Mouse (Mus musculus): ENCODE results near the gene Ces2f. TPM values are rescaled to one million over a fixed set of nuclear protein-coding genes. Genes with fewer than 3 reads are reported as not detected.
"Not testable (repeated sequence)": the region's sequence is repeated elsewhere in the genome, so short reads cannot be mapped to it uniquely, and the experiment has no call there.

Ces2f gene
- total RNA-seq (2012; rRNA removed): not detected in 2 replicates

DNA sequence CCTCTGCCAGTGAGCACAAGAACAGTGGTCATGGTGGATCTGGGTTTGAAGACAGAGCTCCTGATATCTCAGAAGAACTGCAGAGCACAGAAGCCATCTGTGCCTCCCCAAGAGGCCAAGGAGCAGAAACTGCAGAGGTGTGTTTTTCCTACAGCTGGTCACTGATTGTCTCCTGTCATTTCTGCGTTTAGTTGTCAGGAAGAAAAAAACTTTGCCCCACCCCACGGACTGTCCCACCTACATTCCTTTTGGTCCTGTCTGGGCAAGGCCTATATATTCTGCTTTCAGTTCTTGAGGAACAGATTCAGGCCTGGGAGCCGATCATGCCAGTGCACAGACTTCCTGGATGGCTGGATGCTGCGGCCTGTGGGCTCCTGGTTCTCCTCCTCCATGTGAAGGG lies at the start of gene Ces2f:
Gene Ces2f (plus strand): TSS at position 301 of the 400 bp plus-strand sequence.
- TF ChIP-seq MAFK (IDR thresholded peaks at IDR 0.05; ENCODE audit: insufficient read depth, low read depth, low read length) (no peak), ZC3H11A (IDR thresholded peaks at IDR 0.05; ENCODE audit: borderline replicate concordance, low read depth, low read length) (no peak), HCFC1 (IDR thresholded peaks at IDR 0.05; ENCODE audit: borderline replicate concordance, insufficient read depth, low read length) (no peak), CHD2 (IDR thresholded peaks at IDR 0.05; ENCODE audit: low read depth, low read length) (no peak), ZNF384 (IDR thresholded peaks at IDR 0.05; ENCODE audit: low read depth, low read length) (no peak)
- no peak within 1 kb of the TSS for H3K27ac ChIP-seq (ENCODE audit: insufficient read depth, low read depth, low read length, poor library complexity, severe bottlenecking)
- no peaks in the 10 kb centered on the region for H3K9me3 ChIP-seq (ENCODE audit: control insufficient read depth, insufficient read depth, low read depth, low read length)
- no peak within 1 kb of the TSS for H3K9ac ChIP-seq (ENCODE audit: insufficient read depth, low read depth, low read length, poor library complexity, severe bottlenecking)
- in situ Hi-C loops (cut with MboI; ENCODE audit: low sequenced_read_pairs in 2 of 2, unreplicated experiment in 2 of 2): no loop called here
- no peaks in the 10 kb centered on the region for H3K4me1 ChIP-seq (ENCODE audit: control insufficient read depth in 2 of 2, insufficient read depth in 2 of 2, low read length in 2 of 2, poor library complexity in 1 of 2)
- no peak for DNase-seq (ENCODE audit: low read depth, low spot score)
- no peak within 1 kb of the TSS for H3K4me3 ChIP-seq (ENCODE audit: insufficient read depth in 1 of 2, low read depth in 1 of 2, low read length in 2 of 2, poor library complexity in 1 of 2, severe bottlenecking in 1 of 2)
- no peaks in the 10 kb centered on the region for H3K36me3 ChIP-seq (ENCODE audit: control insufficient read depth, insufficient read depth, low read length, poor library complexity, severe bottlenecking)

DNA sequence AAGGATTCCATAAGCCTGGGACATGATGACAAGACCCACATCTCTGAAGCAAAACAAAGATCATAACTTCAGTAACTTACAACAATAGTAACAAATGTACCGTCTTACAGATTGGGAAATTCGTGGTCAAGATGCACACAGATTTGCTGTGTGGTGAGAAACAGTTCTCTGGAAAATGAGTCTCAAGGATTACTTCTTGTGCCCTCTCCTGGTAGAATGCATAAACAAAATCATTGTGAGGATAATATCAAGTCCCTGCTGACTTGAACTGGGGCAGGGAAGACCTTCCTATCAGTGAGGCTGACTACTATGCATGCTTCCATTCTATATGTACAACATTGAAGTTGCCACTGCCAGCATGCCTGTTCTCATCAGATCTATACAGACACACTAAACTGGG lies 45.4 kb upstream of the Ces2f start:
- Histone ChIP-seq H3K9ac (ENCODE audit: insufficient read depth, low read depth, low read length, poor library complexity, severe bottlenecking) (no peak overlapping the region), H3K4me1 (ENCODE audit: control insufficient read depth in 2 of 2, insufficient read depth in 2 of 2, low read length in 2 of 2, poor library complexity in 1 of 2) (no peaks in the 10 kb centered on the region), H3K36me3 (ENCODE audit: control insufficient read depth, insufficient read depth, low read length, poor library complexity, severe bottlenecking) (no peaks in the 10 kb centered on the region), H3K4me3 (ENCODE audit: insufficient read depth in 1 of 2, low read depth in 1 of 2, low read length in 2 of 2, poor library complexity in 1 of 2, severe bottlenecking in 1 of 2) (no peak overlapping the region), H3K27ac (ENCODE audit: insufficient read depth, low read depth, low read length, poor library complexity, severe bottlenecking) (no peak overlapping the region), H3K9me3 (ENCODE audit: control insufficient read depth, insufficient read depth, low read depth, low read length) (no peaks in the 10 kb centered on the region)
- in situ Hi-C loops (cut with MboI; ENCODE audit: low sequenced_read_pairs in 2 of 2, unreplicated experiment in 2 of 2): no loop called here
- TF ChIP-seq HCFC1 (IDR thresholded peaks at IDR 0.05; ENCODE audit: borderline replicate concordance, insufficient read depth, low read length): no peak
- TF ChIP-seq ZNF384 (IDR thresholded peaks at IDR 0.05; ENCODE audit: low read depth, low read length): no peak
- TF ChIP-seq MAFK (IDR thresholded peaks at IDR 0.05; ENCODE audit: insufficient read depth, low read depth, low read length): no peak
- TF ChIP-seq ZC3H11A (IDR thresholded peaks at IDR 0.05; ENCODE audit: borderline replicate concordance, low read depth, low read length): no peak
- no peak for TF ChIP-seq CHD2 (IDR thresholded peaks at IDR 0.05; ENCODE audit: low read depth, low read length)
- no peak for DNase-seq (ENCODE audit: low read depth, low spot score)

DNA sequence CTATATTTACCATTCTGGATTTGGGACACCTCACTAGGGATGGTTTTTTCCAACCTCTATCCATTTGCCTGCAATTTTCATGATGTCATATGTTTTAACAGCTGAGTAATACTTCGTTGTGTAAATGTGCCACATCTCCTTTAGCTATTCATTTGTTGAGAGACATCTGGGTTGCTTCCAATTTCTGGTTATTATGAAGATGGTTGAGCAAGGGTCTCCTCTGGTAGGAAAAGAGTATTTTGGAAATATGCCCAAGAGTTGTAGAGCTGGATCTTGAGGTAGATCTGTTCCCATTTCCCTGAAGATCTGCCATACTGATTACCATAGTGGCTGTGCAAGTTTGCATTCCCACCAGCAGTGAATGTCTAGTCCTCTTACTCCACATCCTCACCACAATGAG lies 40.0 kb upstream of the Ces2f start:
- Histone ChIP-seq H3K4me1 (ENCODE audit: control insufficient read depth in 2 of 2, insufficient read depth in 2 of 2, low read length in 2 of 2, poor library complexity in 1 of 2) (no peaks in the 10 kb centered on the region), H3K27ac (ENCODE audit: insufficient read depth, low read depth, low read length, poor library complexity, severe bottlenecking) (no peak overlapping the region), H3K36me3 (ENCODE audit: control insufficient read depth, insufficient read depth, low read length, poor library complexity, severe bottlenecking) (no peaks in the 10 kb centered on the region), H3K9me3 (ENCODE audit: control insufficient read depth, insufficient read depth, low read depth, low read length) (no peaks in the 10 kb centered on the region), H3K9ac (ENCODE audit: insufficient read depth, low read depth, low read length, poor library complexity, severe bottlenecking) (no peak overlapping the region), H3K4me3 (ENCODE audit: insufficient read depth in 1 of 2, low read depth in 1 of 2, low read length in 2 of 2, poor library complexity in 1 of 2, severe bottlenecking in 1 of 2) (no peak overlapping the region)
- DNase-seq (ENCODE audit: low read depth, low spot score): no peak
- in situ Hi-C loops (cut with MboI; ENCODE audit: low sequenced_read_pairs in 2 of 2, unreplicated experiment in 2 of 2): no loop called here
- TF ChIP-seq ZNF384 (IDR thresholded peaks at IDR 0.05; ENCODE audit: low read depth, low read length) (no peak), HCFC1 (IDR thresholded peaks at IDR 0.05; ENCODE audit: borderline replicate concordance, insufficient read depth, low read length) (no peak), CHD2 (IDR thresholded peaks at IDR 0.05; ENCODE audit: low read depth, low read length) (no peak), ZC3H11A (IDR thresholded peaks at IDR 0.05; ENCODE audit: borderline replicate concordance, low read depth, low read length) (no peak), MAFK (IDR thresholded peaks at IDR 0.05; ENCODE audit: insufficient read depth, low read depth, low read length) (no peak)

DNA sequence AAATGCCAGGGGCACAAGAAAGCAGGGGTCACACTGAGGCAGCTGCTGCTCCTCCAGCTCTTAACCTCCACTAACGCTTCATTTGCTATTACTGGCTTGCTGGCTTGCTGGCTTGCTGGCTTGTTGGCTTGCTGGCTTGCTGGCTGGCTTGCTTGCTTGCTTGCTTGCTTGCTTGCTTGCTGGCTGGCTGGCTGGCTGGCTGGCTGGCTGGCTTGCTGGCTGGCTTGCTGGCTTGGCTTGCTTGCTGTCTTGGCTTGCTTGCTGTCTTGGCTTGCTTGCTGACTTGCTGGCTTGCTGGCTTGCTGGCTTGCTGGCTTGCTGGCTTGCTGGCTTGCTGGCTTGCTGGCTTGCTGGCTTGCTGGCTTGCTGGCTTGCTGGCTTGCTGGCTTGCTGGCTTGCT lies 38.1 kb upstream of the Ces2f start:
- in situ Hi-C loops (cut with MboI; ENCODE audit: low sequenced_read_pairs in 2 of 2, unreplicated experiment in 2 of 2); H3K9ac ChIP-seq (ENCODE audit: insufficient read depth, low read depth, low read length, poor library complexity, severe bottlenecking); H3K4me1 ChIP-seq (ENCODE audit: control insufficient read depth in 2 of 2, insufficient read depth in 2 of 2, low read length in 2 of 2, poor library complexity in 1 of 2); H3K36me3 ChIP-seq (ENCODE audit: control insufficient read depth, insufficient read depth, low read length, poor library complexity, severe bottlenecking); H3K4me3 ChIP-seq (ENCODE audit: insufficient read depth in 1 of 2, low read depth in 1 of 2, low read length in 2 of 2, poor library complexity in 1 of 2, severe bottlenecking in 1 of 2); H3K9me3 ChIP-seq (ENCODE audit: control insufficient read depth, insufficient read depth, low read depth, low read length); DNase-seq (ENCODE audit: low read depth, low spot score); H3K27ac ChIP-seq (ENCODE audit: insufficient read depth, low read depth, low read length, poor library complexity, severe bottlenecking): not testable (repeated sequence)

DNA sequence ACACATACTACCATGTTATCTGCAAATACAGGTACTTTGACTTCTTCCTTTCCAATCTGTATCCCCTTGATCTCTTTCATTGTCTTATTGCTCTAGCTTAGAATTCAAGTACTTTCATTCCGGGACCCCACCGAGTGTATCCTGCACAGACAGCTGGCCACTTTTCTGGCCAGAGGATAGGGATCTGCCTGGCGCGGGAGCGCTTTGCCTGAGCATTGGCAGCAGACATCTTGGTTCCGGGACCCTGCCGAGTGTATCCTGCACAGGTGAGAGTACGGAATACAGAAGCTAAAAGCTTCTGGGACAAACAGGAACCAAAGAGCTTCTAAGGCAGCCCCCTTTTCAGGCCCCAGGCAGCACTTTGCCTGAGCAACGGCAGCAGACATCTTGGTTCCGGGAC lies 37.5 kb upstream of the Ces2f start:
- H3K9me3 ChIP-seq (ENCODE audit: control insufficient read depth, insufficient read depth, low read depth, low read length); H3K27ac ChIP-seq (ENCODE audit: insufficient read depth, low read depth, low read length, poor library complexity, severe bottlenecking); DNase-seq (ENCODE audit: low read depth, low spot score); H3K36me3 ChIP-seq (ENCODE audit: control insufficient read depth, insufficient read depth, low read length, poor library complexity, severe bottlenecking); H3K9ac ChIP-seq (ENCODE audit: insufficient read depth, low read depth, low read length, poor library complexity, severe bottlenecking); in situ Hi-C loops (cut with MboI; ENCODE audit: low sequenced_read_pairs in 2 of 2, unreplicated experiment in 2 of 2); H3K4me1 ChIP-seq (ENCODE audit: control insufficient read depth in 2 of 2, insufficient read depth in 2 of 2, low read length in 2 of 2, poor library complexity in 1 of 2); H3K4me3 ChIP-seq (ENCODE audit: insufficient read depth in 1 of 2, low read depth in 1 of 2, low read length in 2 of 2, poor library complexity in 1 of 2, severe bottlenecking in 1 of 2): not testable (repeated sequence)

All from ES-E14 (cell line).